In genomic region chr4:40268835-40269234, GRCm38 (mm10) we compare ENCODE assay signal across 8 mouse cellular contexts. TPM values are rescaled to one million over a fixed set of nuclear protein-coding genes. Genes with fewer than 3 reads are reported as not detected.
A peak's percentile ranks its signal among the peaks of the same experiment; 100 is the strongest.
DNase-seq lines count a peak whose midpoint lies in the region; ATAC-seq and TF ChIP-seq lines count a peak whose summit lies in the region.

No protein-coding gene starts in this region.

- peaks cover 34% of the 10 kb centered on the region for H3K4me1 ChIP-seq in heart, embryonic 12.5 days (replicated peaks)
- peaks cover 65% of the 10 kb centered on the region for H3K4me1 ChIP-seq in E14TG2a.4 (replicated peaks; ENCODE audit: low read depth, low read length)
- 0 out of 2 replicates have a peak, but pooled peaks cover 6% of the 10 kb centered on the region for H3K4me1 ChIP-seq in embryonic fibroblast, embryonic 13.5 days (ENCODE audit: control insufficient read depth, insufficient read depth, low read length)
- no peaks in the 10 kb centered on the region for H3K4me1 ChIP-seq in intestine, postnatal 0 days (replicated peaks; ENCODE audit: control insufficient read depth, insufficient read depth, low read length)
- H3K4me1 ChIP-seq in midbrain, postnatal 0 days (ENCODE audit: insufficient read depth, low read length), result peaks cover 7% of the 10 kb centered on the region

- DNase-seq in heart, postnatal 14 days, result no peak
- DNase-seq in midbrain, postnatal 0 days (ENCODE audit: low spot score), result no peak
- no peak for DNase-seq in left cerebral cortex, adult 8-10 months (ENCODE audit: low spot score in 2 of 2)
- DNase-seq in layer of hippocampus, adult 18-20 months (ENCODE audit: low spot score in 2 of 2), result no peak

- under 1% methylated on average over 16 of the region's 16 CpGs for WGBS in heart, embryonic 12.5 days
- WGBS in intestine, postnatal 0 days, result under 1% methylated on average over 16 of the region's 16 CpGs
- 1% methylated on average over 16 of the region's 16 CpGs for WGBS in midbrain, postnatal 0 days

- H3K36me3 ChIP-seq in heart, embryonic 12.5 days, result peaks cover 28% of the 10 kb centered on the region
- H3K36me3 ChIP-seq in E14TG2a.4 (ENCODE audit: insufficient read depth, low read length), result peaks cover 65% of the 10 kb centered on the region
- H3K36me3 ChIP-seq in intestine, postnatal 0 days (ENCODE audit: control insufficient read depth, insufficient read depth), result peaks cover 9% of the 10 kb centered on the region; the same call in 1 of the 2 replicates
- 0 out of 2 replicates have a peak, but pooled peaks cover 3% of the 10 kb centered on the region for H3K36me3 ChIP-seq in midbrain, postnatal 0 days (ENCODE audit: insufficient read depth, low read length)

- ATAC-seq in heart, embryonic 12.5 days (ENCODE audit: insufficient number of reproducible peaks, low FRiP score), result peak; percentile 20; the same call in 1 of the 2 replicates
- no peak for ATAC-seq in intestine, postnatal 0 days
- 0 out of 2 replicates have a peak, but pooled peaks have one; percentile 1 for ATAC-seq in midbrain, postnatal 0 days (ENCODE audit: low FRiP score)

- no peak for TF ChIP-seq POLR2A in embryonic fibroblast, embryonic 13.5 days (IDR thresholded peaks at IDR 0.05; ENCODE audit: low read depth, low read length)

- peak overlapping the region; percentile 97 for H3K9ac ChIP-seq in heart, embryonic 12.5 days
- H3K9ac ChIP-seq in intestine, postnatal 0 days (ENCODE audit: low read depth, low read length), result peak overlapping the region; percentile 65
- peak overlapping the region; percentile 92 for H3K9ac ChIP-seq in midbrain, postnatal 0 days (replicated peaks; ENCODE audit: low read length, poor library complexity, severe bottlenecking)

- no peak for TF ChIP-seq CTCF in E14TG2a.4 (conservative IDR thresholded peaks at IDR 0.05; ENCODE audit: low read length)
- TF ChIP-seq CTCF in embryonic fibroblast, embryonic 13.5 days (IDR thresholded peaks at IDR 0.05; ENCODE audit: borderline replicate concordance, insufficient read depth, low read length), result no peak
- TF ChIP-seq CTCF in intestine, postnatal 0 days (IDR thresholded peaks at IDR 0.05; ENCODE audit: low read depth), result no peak
- TF ChIP-seq CTCF in midbrain, postnatal 0 days (IDR thresholded peaks at IDR 0.05), result no peak

- H3K9me3 ChIP-seq in heart, embryonic 12.5 days (replicated peaks), result no peaks in the 10 kb centered on the region
- no peaks in the 10 kb centered on the region for H3K9me3 ChIP-seq in E14TG2a.4 (ENCODE audit: low read length)
- H3K9me3 ChIP-seq in intestine, postnatal 0 days (ENCODE audit: control insufficient read depth), result no peaks in the 10 kb centered on the region
- H3K9me3 ChIP-seq in midbrain, postnatal 0 days (ENCODE audit: low read length), result no peaks in the 10 kb centered on the region

- intact Hi-C loops in heart, postnatal 14 days (cut with DNase I), result loop anchor here (5.0 kb wide), 1 partner anchor 37 kb away; no protein-coding TSS in a partner anchor

- H3K27ac ChIP-seq in heart, embryonic 12.5 days (ENCODE audit: poor library complexity, severe bottlenecking), result peak overlapping the region; percentile 99
- peak overlapping the region; percentile 89 for H3K27ac ChIP-seq in embryonic fibroblast, embryonic 13.5 days (ENCODE audit: insufficient read depth, low read length)
- H3K27ac ChIP-seq in intestine, postnatal 0 days (ENCODE audit: low read depth, low read length), result peak overlapping the region; percentile 99
- H3K27ac ChIP-seq in midbrain, postnatal 0 days (ENCODE audit: low read depth, low read length), result peak overlapping the region; percentile 97

- peak overlapping the region; percentile 72 for H3K4me3 ChIP-seq in heart, embryonic 12.5 days
- H3K4me3 ChIP-seq in E14TG2a.4 (replicated peaks; ENCODE audit: low read length), result peak overlapping the region; percentile 98
- peak overlapping the region; percentile 92 for H3K4me3 ChIP-seq in embryonic fibroblast, embryonic 13.5 days (ENCODE audit: insufficient read depth, low read length)
- H3K4me3 ChIP-seq in intestine, postnatal 0 days (ENCODE audit: low read depth, low read length), result peak overlapping the region; percentile 81
- peak overlapping the region; percentile 82 for H3K4me3 ChIP-seq in midbrain, postnatal 0 days (ENCODE audit: low read depth, low read length)

- H3K4me2 ChIP-seq in heart, embryonic 12.5 days, result peak overlapping the region; percentile 97
- peak overlapping the region; percentile 87 for H3K4me2 ChIP-seq in intestine, postnatal 0 days (replicated peaks; ENCODE audit: low read depth)
- peak overlapping the region; percentile 83 for H3K4me2 ChIP-seq in midbrain, postnatal 0 days (ENCODE audit: low read depth, low read length, poor library complexity, severe bottlenecking)

- H3K27me3 ChIP-seq in heart, embryonic 12.5 days (replicated peaks), result no peaks in the 10 kb centered on the region
- H3K27me3 ChIP-seq in E14TG2a.4 (ENCODE audit: insufficient read depth, low read length), result no peaks in the 10 kb centered on the region
- no peaks in the 10 kb centered on the region for H3K27me3 ChIP-seq in intestine, postnatal 0 days (replicated peaks; ENCODE audit: control insufficient read depth, insufficient read depth, low read length)
- no peaks in the 10 kb centered on the region for H3K27me3 ChIP-seq in midbrain, postnatal 0 days (ENCODE audit: insufficient read depth, low read length)

RNA-seq across cellular contexts. Expression of gene Smim27, which starts 0.5 kb away (rescaled TPM):
- polyA plus RNA-seq in heart, embryonic 12.5 days (2016; fragmentation: Nextera tagmentation; extraction: Ambion mirVana), result 28.4 and 34.7 TPM in 2 replicates
- total RNA-seq in heart, postnatal 14 days (2021), result 10 to 100 TPM; 28.2 to 42.4 TPM
- 9.6 and 10.8 TPM in 2 replicates for polyA plus RNA-seq in embryonic fibroblast, embryonic 13.5 days (2011; ENCODE audit: insufficient read length, low read depth, missing spikeins)
- 35.4 and 42.9 TPM in 2 replicates for polyA plus RNA-seq in intestine, postnatal 0 days (2015; fragmentation: Nextera tagmentation; extraction: Ambion mirVana)
- 0.71 and 3.0 TPM in 2 replicates for total RNA-seq in midbrain, postnatal 0 days (2014; rRNA removed)
- 13.9 and 18.8 TPM in 2 replicates for polyA plus RNA-seq in midbrain, postnatal 0 days (2015; fragmentation: Nextera tagmentation; extraction: Ambion mirVana)
- total RNA-seq in left cerebral cortex, adult 8-10 months (2022), result 10 to 100 TPM; 13.2 to 18.9 (median 16.8) TPM
- total RNA-seq in layer of hippocampus, adult 18-20 months (2021), result 10 to 100 TPM; 11.8 to 12.7 TPM

RNA-seq across cellular contexts. Expression of gene Topors, which starts 0.8 kb away (rescaled TPM):
- polyA plus RNA-seq in heart, embryonic 12.5 days (2016; fragmentation: Nextera tagmentation; extraction: Ambion mirVana), result 35.3 and 36.3 TPM in 2 replicates
- total RNA-seq in heart, postnatal 14 days (2021), result 10 to 100 TPM; 12.1 to 12.3 TPM
- polyA plus RNA-seq in embryonic fibroblast, embryonic 13.5 days (2011; ENCODE audit: insufficient read length, low read depth, missing spikeins), result 39.4 and 42.0 TPM in 2 replicates
- polyA plus RNA-seq in intestine, postnatal 0 days (2015; fragmentation: Nextera tagmentation; extraction: Ambion mirVana), result 18.3 and 19.8 TPM in 2 replicates
- 24.4 and 25.3 TPM in 2 replicates for total RNA-seq in midbrain, postnatal 0 days (2014; rRNA removed)
- polyA plus RNA-seq in midbrain, postnatal 0 days (2015; fragmentation: Nextera tagmentation; extraction: Ambion mirVana), result 25.9 and 29.9 TPM in 2 replicates
- 10 to 100 TPM; 16.8 to 22.9 (median 19.7) TPM for total RNA-seq in left cerebral cortex, adult 8-10 months (2022)
- 10 to 100 TPM; 21.6 to 21.7 TPM for total RNA-seq in layer of hippocampus, adult 18-20 months (2021)

RNA-seq across cellular contexts. Expression of gene Ndufb6, which starts 10.4 kb away (rescaled TPM):
- 457 and 461 TPM in 2 replicates for polyA plus RNA-seq in heart, embryonic 12.5 days (2016; fragmentation: Nextera tagmentation; extraction: Ambion mirVana)
- 100 to 1,000 TPM; 448 to 463 TPM for total RNA-seq in heart, postnatal 14 days (2021)
- 133 and 135 TPM in 2 replicates for polyA plus RNA-seq in embryonic fibroblast, embryonic 13.5 days (2011; ENCODE audit: insufficient read length, low read depth, missing spikeins)
- 370 and 403 TPM in 2 replicates for polyA plus RNA-seq in intestine, postnatal 0 days (2015; fragmentation: Nextera tagmentation; extraction: Ambion mirVana)
- 129 and 174 TPM in 2 replicates for total RNA-seq in midbrain, postnatal 0 days (2014; rRNA removed)
- 399 and 439 TPM in 2 replicates for polyA plus RNA-seq in midbrain, postnatal 0 days (2015; fragmentation: Nextera tagmentation; extraction: Ambion mirVana)
- 100 to 1,000 TPM; 171 to 192 (median 179) TPM for total RNA-seq in left cerebral cortex, adult 8-10 months (2022)
- total RNA-seq in layer of hippocampus, adult 18-20 months (2021), result 100 to 1,000 TPM; 168 to 175 TPM

RNA-seq across cellular contexts. Expression of gene Ddx58, which starts 29.2 kb away (rescaled TPM):
- polyA plus RNA-seq in heart, embryonic 12.5 days (2016; fragmentation: Nextera tagmentation; extraction: Ambion mirVana), result 8.1 and 8.7 TPM in 2 replicates
- 1 to 10 TPM; 8.1 to 9.1 TPM for total RNA-seq in heart, postnatal 14 days (2021)
- polyA plus RNA-seq in embryonic fibroblast, embryonic 13.5 days (2011; ENCODE audit: insufficient read length, low read depth, missing spikeins), result 58.4 and 62.7 TPM in 2 replicates
- 18.0 and 19.3 TPM in 2 replicates for polyA plus RNA-seq in intestine, postnatal 0 days (2015; fragmentation: Nextera tagmentation; extraction: Ambion mirVana)
- total RNA-seq in midbrain, postnatal 0 days (2014; rRNA removed), result 5.0 and 6.4 TPM in 2 replicates
- 3.0 and 3.3 TPM in 2 replicates for polyA plus RNA-seq in midbrain, postnatal 0 days (2015; fragmentation: Nextera tagmentation; extraction: Ambion mirVana)
- total RNA-seq in left cerebral cortex, adult 8-10 months (2022), result 1 to 10 TPM; 4.1 to 6.3 (median 5.5) TPM
- 1 to 10 TPM; 3.2 to 4.2 TPM for total RNA-seq in layer of hippocampus, adult 18-20 months (2021)
